Mouse (Mus musculus) ovary, adult 18-20 months (tissue): ENCODE data around the gene Cnnm4.
"Not testable (repeated sequence)": the region's sequence is repeated elsewhere in the genome, so short reads cannot be mapped to it uniquely, and the experiment has no call there.

Experiments used
- DNase-seq: peaks from one replicate; pipeline ENCODE4 v3.0.0; 2022; ENCODE audit warnings: low spot score, mixed read lengths

The Cnnm4 gene

DNA sequence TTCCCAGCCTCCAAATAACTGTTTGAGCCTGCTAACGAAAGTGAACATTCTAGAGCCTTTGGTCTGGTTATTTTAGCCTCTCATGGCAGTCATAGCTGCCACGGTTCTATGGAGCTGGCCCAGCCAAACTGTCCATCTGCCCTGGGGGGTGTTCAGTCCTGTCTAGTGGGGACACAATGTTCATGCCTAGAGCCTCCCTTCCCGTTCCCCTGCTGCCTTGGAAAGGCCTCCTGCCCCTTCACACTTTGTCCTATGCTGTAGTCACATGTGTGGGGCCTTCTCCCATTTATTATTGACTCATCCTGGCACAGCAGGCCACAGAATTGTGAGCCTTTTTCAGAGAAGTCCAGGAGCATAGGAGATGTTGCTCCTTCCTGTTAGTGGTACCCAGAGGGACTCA is 46.8 kb downstream of the Cnnm4 start:
- no peak for DNase-seq

DNA sequence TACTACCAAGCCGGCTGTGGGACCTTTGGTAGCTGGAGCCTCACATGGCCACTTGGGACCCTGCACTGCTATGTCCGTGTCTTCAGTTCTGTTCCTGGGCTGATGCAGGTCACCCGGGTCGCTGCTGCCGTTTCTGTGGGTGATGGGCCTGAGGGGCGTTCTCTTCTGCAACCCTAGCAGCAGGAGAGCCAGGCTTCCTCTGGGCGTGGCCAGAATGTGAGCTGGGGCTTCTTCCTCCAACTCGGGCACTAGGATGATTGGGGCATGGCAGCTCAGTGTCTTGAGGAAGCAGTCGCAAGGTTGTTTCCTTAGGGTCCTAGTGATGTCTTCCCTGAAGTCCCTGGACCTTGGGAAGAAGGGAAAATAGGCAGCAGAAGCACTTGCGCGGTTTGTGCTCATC is 48.2 kb downstream of the Cnnm4 start:
- no peak for DNase-seq

DNA sequence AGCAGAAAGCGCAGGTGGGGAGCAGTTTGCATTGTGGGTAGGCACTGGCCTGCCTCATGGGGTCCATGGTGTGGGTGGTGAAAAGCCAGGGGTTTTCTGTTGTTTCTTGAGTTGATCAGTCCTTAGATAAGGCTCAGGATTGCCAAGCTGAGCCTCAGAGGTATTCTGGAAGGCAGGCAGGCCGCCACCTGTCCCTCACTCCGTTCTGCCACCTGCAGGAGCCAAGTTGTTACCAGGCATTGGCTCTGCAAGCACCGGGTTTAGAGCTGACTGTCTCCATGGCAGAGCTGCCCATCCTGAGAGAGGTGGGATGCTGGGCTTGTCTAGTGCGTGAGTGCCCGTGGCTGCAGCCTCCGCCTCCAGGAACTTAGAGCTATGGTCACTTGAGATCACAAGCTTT is 50.8 kb downstream of the Cnnm4 start:
- no peak for DNase-seq

GRCm38 (mm10) chr1:36523332-36524013 is 52.1 kb downstream of the Cnnm4 start:
- no peak for DNase-seq

GRCm38 (mm10) chr1:36524058-36524457 is 52.6 kb downstream of the Cnnm4 start:
- DNase-seq = no peak

- DNase-seq = no peak
Measured at GRCm38 (mm10) chr1:36525774-36526173, 54.4 kb downstream of the Cnnm4 start.

GRCm38 (mm10) chr1:36526903-36527302 is 55.5 kb downstream of the Cnnm4 start:
- no peak for DNase-seq

- no peak for DNase-seq
Measured at GRCm38 (mm10) chr1:36528351-36528750, 56.9 kb downstream of the Cnnm4 start.

DNA sequence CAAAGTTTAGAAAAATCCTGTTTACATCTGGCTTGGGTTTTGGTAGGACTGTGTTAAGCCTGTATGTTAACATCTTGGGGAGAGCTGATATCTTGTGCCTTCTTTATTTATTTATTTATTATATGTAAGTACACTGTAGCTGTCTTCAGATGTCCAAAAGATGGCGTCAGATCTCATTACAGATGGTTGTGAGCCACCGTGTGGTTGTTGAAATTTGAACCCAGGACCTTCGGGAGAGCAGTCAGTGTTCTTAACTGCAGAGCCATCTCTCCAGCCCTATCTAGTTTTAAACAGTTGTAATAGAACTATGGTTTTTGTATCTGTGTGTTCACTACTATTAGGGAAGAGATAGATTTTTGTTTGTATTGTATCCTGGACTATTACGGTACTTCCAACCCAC is 57.9 kb downstream of the Cnnm4 start:
- no peak for DNase-seq

DNA sequence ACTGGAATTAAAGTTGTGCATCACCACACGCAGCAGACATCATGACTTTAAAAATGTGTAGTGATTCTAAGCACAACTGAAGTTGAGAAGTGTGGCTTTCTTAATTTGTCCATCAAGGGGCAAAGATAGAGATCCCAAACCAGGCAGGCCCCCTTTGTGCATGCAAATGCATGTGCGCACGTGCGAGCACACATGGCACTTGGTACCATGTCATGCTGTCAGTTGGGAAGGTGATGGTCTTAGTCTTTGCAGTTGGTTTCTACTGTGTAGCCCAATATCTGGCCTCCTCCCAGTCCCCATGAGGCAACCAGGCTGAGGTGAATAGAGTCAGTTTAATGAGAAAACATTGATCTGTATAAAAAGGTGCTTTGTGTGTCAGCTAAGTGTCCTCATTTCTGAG is 58.5 kb downstream of the Cnnm4 start:
- DNase-seq = no peak

DNA sequence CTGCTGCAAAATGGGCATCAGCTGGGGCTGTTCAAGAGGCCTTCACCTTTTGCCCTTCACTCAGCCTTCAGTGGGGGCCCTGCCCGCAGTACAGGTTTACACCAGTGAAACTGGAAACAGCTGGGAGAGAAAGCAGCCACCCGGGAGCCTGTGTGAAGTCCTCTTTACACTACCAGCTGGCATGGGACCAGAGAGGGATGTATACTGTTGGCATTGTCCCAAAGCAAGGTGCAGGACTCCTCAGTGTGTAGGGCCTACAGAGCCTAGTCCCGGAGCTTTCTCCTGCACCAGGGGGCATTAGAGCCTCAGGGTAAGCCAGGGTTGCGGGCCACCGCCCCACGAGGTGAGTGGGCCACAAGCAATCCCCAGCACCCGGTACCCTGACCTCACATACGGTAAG is 59.1 kb downstream of the Cnnm4 start:
- no peak for DNase-seq

- DNase-seq = no peak
Measured at GRCm38 (mm10) chr1:36530962-36531361, 59.5 kb downstream of the Cnnm4 start.

- DNase-seq = no peak
Measured at GRCm38 (mm10) chr1:36531461-36531860, 60.0 kb downstream of the Cnnm4 start.

DNA sequence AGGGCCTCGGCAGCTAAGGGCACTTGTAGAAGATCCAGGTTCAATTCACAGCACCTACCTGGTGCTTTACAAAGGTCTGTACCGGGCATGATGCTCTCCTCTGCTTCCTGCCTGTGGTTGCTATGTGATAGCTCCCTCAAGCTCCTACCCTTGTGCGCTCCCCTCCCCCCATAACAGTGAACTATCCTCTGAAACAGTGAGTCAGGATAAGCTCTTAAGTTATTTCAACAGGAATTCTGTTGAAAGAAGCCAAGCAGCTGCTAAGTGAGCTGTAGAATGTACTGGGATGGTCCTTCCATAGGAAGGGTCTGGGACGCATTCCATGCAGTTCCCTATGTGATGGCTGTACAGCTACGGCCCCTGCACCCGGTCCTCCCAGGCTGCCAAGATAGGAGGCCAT is 62.1 kb downstream of the Cnnm4 start:
- DNase-seq = no peak

DNA sequence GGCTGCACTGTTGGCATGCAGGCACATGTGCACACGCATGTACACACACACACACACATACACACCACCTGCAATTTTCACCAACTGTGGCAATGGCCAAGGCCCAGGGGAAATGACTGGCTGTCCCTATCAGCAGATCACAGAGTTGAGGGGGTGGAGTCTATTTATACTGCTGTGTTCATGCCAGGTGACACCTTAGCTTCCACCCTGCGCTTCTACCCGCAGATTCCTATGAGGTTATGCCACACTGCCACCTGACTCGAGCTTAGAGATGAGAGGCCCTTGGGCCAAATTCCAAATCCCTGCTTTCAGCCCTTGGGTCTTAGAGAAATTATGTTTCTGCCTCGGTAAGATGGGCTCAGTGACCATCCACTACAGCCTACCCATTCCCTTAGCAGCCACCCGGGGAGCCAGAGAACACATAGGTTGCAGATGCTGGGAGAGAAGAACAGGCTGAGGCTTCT is 63.2 kb downstream of the Cnnm4 start:
- no peak for DNase-seq

GRCm38 (mm10) chr1:36535477-36536396 is 64.3 kb downstream of the Cnnm4 start:
- DNase-seq = no peak

DNA sequence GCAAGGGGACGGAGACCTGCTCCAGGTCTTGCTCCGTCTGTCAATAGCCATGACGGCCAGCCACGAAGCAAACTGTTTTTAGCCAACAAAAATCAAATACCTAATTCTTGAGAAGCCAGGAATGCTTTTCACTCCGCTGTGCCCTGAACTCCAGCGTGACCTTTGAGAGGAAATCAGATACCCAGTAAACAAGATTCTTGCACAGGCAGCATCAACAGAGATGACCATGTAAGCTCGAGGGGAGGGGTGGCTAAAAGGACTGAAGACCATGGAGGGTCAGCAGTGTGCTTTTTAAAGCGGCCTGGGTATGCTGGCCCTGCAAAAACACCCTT is 64.9 kb downstream of the Cnnm4 start:
- DNase-seq = no peak

- not testable (repeated sequence) for DNase-seq
Measured at GRCm38 (mm10) chr1:36536783-36537182, 65.4 kb downstream of the Cnnm4 start, which contains the start of gene Ankrd23. Gene Ankrd23, minus strand, starts transcription at chr1:36536883.

- DNase-seq = no peak
Measured at GRCm38 (mm10) chr1:36538727-36539126, 67.3 kb downstream of the Cnnm4 start.

DNA sequence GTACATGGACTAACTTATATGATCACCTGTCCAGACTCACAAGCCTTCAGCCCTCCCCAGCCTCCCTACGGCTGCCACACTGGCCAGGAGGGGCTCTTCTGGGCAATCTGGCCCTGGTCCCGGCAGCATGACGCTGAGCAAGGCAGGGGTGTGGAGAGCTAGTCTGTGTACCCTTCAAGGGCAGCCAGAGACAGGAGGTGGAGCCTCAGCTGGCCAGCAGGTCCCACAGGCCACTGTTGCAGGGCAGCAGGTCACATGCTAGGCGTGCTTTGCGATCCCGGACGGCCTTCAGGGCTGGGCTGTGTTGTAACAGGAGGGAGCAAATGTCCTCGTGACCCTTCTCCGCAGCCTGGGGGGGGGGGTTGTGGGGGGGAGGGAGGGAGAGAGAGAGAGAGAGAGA is 67.8 kb downstream of the Cnnm4 start, which contains the start of gene Gm42417:
TSS of gene Gm42417 (minus strand) at position 244 of the 400 bp plus-strand sequence.
- DNase-seq = peak; percentile 92

GRCm38 (mm10) chr1:36540132-36540531 is 68.7 kb downstream of the Cnnm4 start:
- DNase-seq = no peak

DNA sequence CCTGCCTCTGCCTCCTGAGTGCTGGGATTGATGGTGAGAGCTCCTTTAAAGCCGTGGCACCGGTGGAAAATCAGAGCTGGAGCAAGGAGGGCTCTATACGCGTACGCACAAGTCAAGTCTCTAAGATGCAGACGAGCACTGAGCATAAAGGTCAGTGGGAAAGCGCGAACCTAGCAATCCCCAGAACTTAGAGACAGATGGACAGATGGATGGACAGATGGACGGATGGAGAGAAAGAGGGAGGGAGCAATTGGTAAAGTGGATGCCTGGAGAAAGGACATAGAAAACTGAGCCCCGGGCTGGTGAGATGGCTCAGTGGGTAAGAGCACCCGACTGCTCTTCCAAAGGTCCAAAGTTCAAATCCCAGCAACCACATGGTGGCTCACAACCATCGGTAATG is 69.4 kb downstream of the Cnnm4 start:
- DNase-seq = no peak

DNA sequence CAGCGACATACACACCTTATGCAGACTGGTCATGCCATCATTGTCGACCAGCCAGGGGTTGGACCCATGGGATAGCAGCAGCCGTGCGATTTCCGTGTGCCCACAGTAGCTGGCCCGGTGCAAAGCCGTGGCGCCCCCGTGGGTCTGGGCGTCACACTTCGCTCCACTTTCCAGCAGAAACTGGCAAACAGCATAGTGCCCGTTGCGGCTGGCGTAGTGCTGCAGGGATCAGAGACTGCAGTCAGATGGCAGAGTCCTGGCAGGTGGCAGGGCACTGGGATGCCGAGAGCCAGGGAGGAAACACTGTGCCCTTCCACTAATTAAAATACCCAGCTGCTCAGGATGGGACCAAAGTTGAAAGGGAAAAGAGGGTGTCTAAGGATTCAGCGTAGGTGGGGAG is 70.4 kb downstream of the Cnnm4 start:
- no peak for DNase-seq
